Mouse (Mus musculus): Measurements from ENCODE around the gene Rnf114.

DNA sequence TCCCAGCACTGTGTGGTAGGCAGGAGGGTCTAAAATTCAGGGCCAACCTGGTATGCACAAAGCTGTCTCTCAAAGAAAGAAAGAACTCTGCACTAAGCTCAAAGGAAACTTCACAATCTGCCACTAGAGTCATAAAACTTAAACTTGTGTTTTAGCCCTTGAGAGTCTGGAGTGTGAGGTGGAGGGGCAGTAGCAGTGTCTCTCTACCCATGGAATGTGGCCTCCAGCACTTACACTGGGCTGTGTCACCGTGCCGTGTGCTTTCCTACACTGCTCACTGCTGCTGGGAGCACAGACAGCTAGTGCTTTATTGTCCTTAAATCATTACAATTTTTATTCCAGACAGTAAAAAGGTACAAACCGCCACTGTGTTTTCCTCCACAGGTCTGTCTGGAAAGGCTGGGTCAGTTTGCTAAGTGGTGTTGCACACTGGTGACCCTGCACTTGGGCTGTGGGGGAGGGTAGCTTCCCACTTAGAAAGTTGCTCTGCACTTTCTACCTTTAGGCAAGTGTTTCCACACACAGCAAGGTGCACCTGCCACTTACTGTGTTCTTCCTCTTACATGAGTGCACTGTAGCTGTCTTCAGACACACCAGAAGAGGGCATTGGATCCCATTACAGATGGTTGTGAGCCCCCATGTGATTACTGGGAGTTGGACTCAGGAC, 15.4 kb downstream of the Rnf114 start:
- TF ChIP-seq EP300 (IDR thresholded peaks at IDR 0.05; ENCODE audit: low read length) (no peak), POLR2A (IDR thresholded peaks at IDR 0.05; ENCODE audit: low read depth, low read length) (no peak), CTCF (conservative IDR thresholded peaks at IDR 0.05 in 1 of 2, IDR thresholded peaks at IDR 0.05 in 1 of 2; ENCODE audit: low read depth in 2 of 2, low read length in 2 of 2) (no peak), BHLHE40 (IDR thresholded peaks at IDR 0.05; ENCODE audit: low read depth, low read length) (no peak), JUND (conservative IDR thresholded peaks at IDR 0.05; ENCODE audit: low read depth, low read length) (no peak), ZMIZ1 (IDR thresholded peaks at IDR 0.05; ENCODE audit: low read depth, low read length) (no peak), SMC3 (IDR thresholded peaks at IDR 0.05; ENCODE audit: low read depth, low read length) (no peak), IRF4 (IDR thresholded peaks at IDR 0.05; ENCODE audit: low read depth, low read length) (no peak)
